Mouse (Mus musculus) forebrain, embryonic 11.5 days (tissue): ENCODE measurements around the gene Rab35. TPM values are rescaled to one million over a fixed set of nuclear protein-coding genes. Genes with fewer than 3 reads are reported as not detected.

Experiments used
- ATAC-seq: fragments of 200-750 bp; cut with Nextera tagmentation; replicated peaks from 2 replicates; pipeline ENCODE4 v1.8.0; 2017; ENCODE audit warnings: moderate TSS enrichment; ENCODE audit not compliant: low FRiP score
- DNase-seq: peaks from one replicate; pipeline ENCODE4 v3.0.0-alpha.2; 2017; ENCODE audit warnings: low spot score
- H3K27ac ChIP-seq: fragments of 300-500 bp; sonication (generic); 2 replicates; pipeline ENCODE4 v1.5.1; 2014; ENCODE audit warnings: low read depth, low read length
- H3K27me3 ChIP-seq: fragments of 300-500 bp; sonication (generic); 2 replicates; pipeline ENCODE4 v1.6.1; 2014; ENCODE audit warnings: mild to moderate bottlenecking, low read length, mixed read lengths; ENCODE audit not compliant: control insufficient read depth, insufficient read depth
- H3K36me3 ChIP-seq: fragments of 300-500 bp; sonication (generic); 2 replicates; pipeline ENCODE4 v1.6.1; 2014; ENCODE audit warnings: mild to moderate bottlenecking, low read length, moderate library complexity, mixed read lengths; ENCODE audit not compliant: control insufficient read depth, insufficient read depth
- H3K4me1 ChIP-seq: fragments of 300-500 bp; sonication (generic); replicated peaks from 2 replicates; pipeline ENCODE4 v1.6.1; 2014; ENCODE audit warnings: low read length, mixed read lengths; ENCODE audit not compliant: control insufficient read depth, insufficient read depth
- H3K4me2 ChIP-seq: fragments of 300-500 bp; sonication (generic); 2 replicates; pipeline ENCODE4 v1.6.1; 2014; ENCODE audit warnings: low read depth, mild to moderate bottlenecking, low read length, moderate library complexity, mixed read lengths; ENCODE audit not compliant: severe bottlenecking
- H3K4me3 ChIP-seq: fragments of 300-500 bp; sonication (generic); 2 replicates; pipeline ENCODE4 v1.5.1; 2014; ENCODE audit warnings: low read depth, low read length
- H3K9ac ChIP-seq: fragments of 300-500 bp; sonication (generic); 2 replicates; pipeline ENCODE4 v1.6.1; 2014; ENCODE audit warnings: low read length
- H3K9me3 ChIP-seq: fragments of 300-500 bp; sonication (generic); 2 replicates; pipeline ENCODE4 v1.6.1; 2016; ENCODE audit warnings: low read length, mixed read lengths; ENCODE audit not compliant: control insufficient read depth
- WGBS: fragments of 180-500 bp; shearing (Covaris S2); extraction: QIAGEN DNeasy Blood & Tissue Kit; methylation state at CpG from one replicate; pipeline ENCODE4 v1.1.7; 2014; 5-methylcytosine and 5-hydroxymethylcytosine counted together
- polyA plus RNA-seq: library from polyadenylated mRNA; unstranded; fragments of >200 nt; fragmentation: Nextera tagmentation; extraction: Ambion mirVana; gene quantifications from 2 replicates; pipeline ENCODE4 v1.2.1, GENCODE M21; 2014

Rab35 gene
- polyA plus RNA-seq, 1 experiment from 2014 or later = 18.1 TPM

GRCm38 (mm10) chr5:115632358-115632714, 628 bp downstream of the Rab35 start:
- Histone ChIP-seq H3K27ac (peak overlapping the region; percentile 78; the same call in 1 of the 2 replicates), H3K4me2 (peak overlapping the region; percentile 62), H3K4me1 (no peaks in the 10 kb centered on the region; the same call in 1 of the 2 replicates), H3K27me3 (no peaks in the 10 kb centered on the region), H3K9ac (peak overlapping the region; percentile 86), H3K36me3 (no peaks in the 10 kb centered on the region), H3K4me3 (peak overlapping the region; percentile 98), H3K9me3 (no peaks in the 10 kb centered on the region)
- WGBS = 1% methylated on average over 30 of the region's 30 CpGs
- DNase-seq (peak; percentile 78), ATAC-seq (peak; percentile 5; the same call in 1 of the 2 replicates)

- Histone ChIP-seq H3K27ac (no peak overlapping the region), H3K36me3 (no peaks in the 10 kb centered on the region), H3K9ac (0 out of 2 replicates have a peak overlapping the region, but pooled peaks have one; percentile 12), H3K9me3 (no peaks in the 10 kb centered on the region), H3K4me1 (no peaks in the 10 kb centered on the region; the same call in 1 of the 2 replicates), H3K4me3 (peak overlapping the region; percentile 98), H3K4me2 (peak overlapping the region; percentile 62), H3K27me3 (no peaks in the 10 kb centered on the region)
- no peak for DNase-seq
- no peak for ATAC-seq
- 73% methylated on average over 4 of the region's 4 CpGs for WGBS
Observed at GRCm38 (mm10) chr5:115633060-115633459, 1.4 kb downstream of the Rab35 start.

GRCm38 (mm10) chr5:115634046-115634445, 2.3 kb downstream of the Rab35 start:
- H3K27ac ChIP-seq = no peak overlapping the region
- no peak overlapping the region for H3K4me2 ChIP-seq
- ATAC-seq (no peak), DNase-seq (no peak)
- 92% methylated on average over 8 of the region's 8 CpGs for WGBS
- H3K36me3 ChIP-seq = peaks cover 3% of the 10 kb centered on the region; the same call in 1 of the 2 replicates
- no peaks in the 10 kb centered on the region for H3K27me3 ChIP-seq
- no peaks in the 10 kb centered on the region; the same call in 1 of the 2 replicates for H3K4me1 ChIP-seq
- no peaks in the 10 kb centered on the region for H3K9me3 ChIP-seq
- no peak overlapping the region for H3K4me3 ChIP-seq
- no peak overlapping the region for H3K9ac ChIP-seq

GRCm38 (mm10) chr5:115635536-115635935, 3.8 kb downstream of the Rab35 start:
- no peak for DNase-seq

GRCm38 (mm10) chr5:115644192-115644591, 12.5 kb downstream of the Rab35 start:
- H3K9ac ChIP-seq = no peak overlapping the region
- no peak overlapping the region for H3K4me3 ChIP-seq
- peaks cover 10% of the 10 kb centered on the region for H3K36me3 ChIP-seq
- H3K4me1 ChIP-seq = no peaks in the 10 kb centered on the region
- WGBS = 88% methylated on average over 9 of the region's 9 CpGs
- no peak for ATAC-seq
- H3K27ac ChIP-seq = no peak overlapping the region
- H3K4me2 ChIP-seq = no peak overlapping the region
- no peaks in the 10 kb centered on the region for H3K27me3 ChIP-seq
- no peak for DNase-seq
- no peaks in the 10 kb centered on the region for H3K9me3 ChIP-seq

More at GRCm38 (mm10) chr5:115635536-115635935, 3.8 kb downstream of the Rab35 start:
- H3K27me3 ChIP-seq = no peaks in the 10 kb centered on the region
- no peak overlapping the region for H3K4me2 ChIP-seq
- 80% methylated on average over 6 of the region's 6 CpGs for WGBS
- no peak for ATAC-seq
- no peak overlapping the region for H3K27ac ChIP-seq
- no peak overlapping the region; the same call in 1 of the 2 replicates for H3K9ac ChIP-seq
- H3K36me3 ChIP-seq = peaks cover 9% of the 10 kb centered on the region; the same call in 1 of the 2 replicates
- H3K4me1 ChIP-seq = no peaks in the 10 kb centered on the region; the same call in 1 of the 2 replicates
- H3K9me3 ChIP-seq = no peaks in the 10 kb centered on the region
- no peak overlapping the region for H3K4me3 ChIP-seq

GRCm38 (mm10) chr5:115648876-115649275, 17.2 kb downstream of the Rab35 start:
- no peak overlapping the region for H3K9ac ChIP-seq
- peaks cover 4% of the 10 kb centered on the region; the same call in 1 of the 2 replicates for H3K36me3 ChIP-seq
- no peak overlapping the region for H3K27ac ChIP-seq
- H3K4me1 ChIP-seq = peaks cover 4% of the 10 kb centered on the region
- ATAC-seq (no peak), DNase-seq (no peak)
- no peak overlapping the region for H3K4me2 ChIP-seq
- H3K4me3 ChIP-seq = no peak overlapping the region
- no peaks in the 10 kb centered on the region for H3K9me3 ChIP-seq
- 59% methylated on average over 3 of the region's 3 CpGs for WGBS
- no peaks in the 10 kb centered on the region for H3K27me3 ChIP-seq

GRCm38 (mm10) chr5:115649699-115650098, 18.0 kb downstream of the Rab35 start:
- DNase-seq (no peak), ATAC-seq (no peak)
- Histone ChIP-seq H3K4me3 (no peak overlapping the region), H3K27me3 (no peaks in the 10 kb centered on the region), H3K27ac (no peak overlapping the region), H3K4me2 (no peak overlapping the region), H3K4me1 (peaks cover 4% of the 10 kb centered on the region), H3K9me3 (no peaks in the 10 kb centered on the region), H3K9ac (no peak overlapping the region), H3K36me3 (peaks cover 4% of the 10 kb centered on the region; the same call in 1 of the 2 replicates)
- WGBS = 87% methylated on average over 8 of the region's 8 CpGs

GRCm38 (mm10) chr5:115650885-115651284, 19.2 kb downstream of the Rab35 start:
- Histone ChIP-seq H3K4me2 (no peak overlapping the region), H3K27ac (no peak overlapping the region), H3K27me3 (no peaks in the 10 kb centered on the region), H3K4me3 (no peak overlapping the region), H3K9me3 (no peaks in the 10 kb centered on the region), H3K4me1 (peaks cover 4% of the 10 kb centered on the region), H3K36me3 (no peaks in the 10 kb centered on the region; the same call in 1 of the 2 replicates), H3K9ac (no peak overlapping the region)
- ATAC-seq (no peak), DNase-seq (no peak)
- 95% methylated on average over 10 of the region's 10 CpGs for WGBS

- Histone ChIP-seq H3K27ac (no peak overlapping the region), H3K4me2 (no peak overlapping the region), H3K27me3 (no peaks in the 10 kb centered on the region), H3K4me1 (peaks cover 4% of the 10 kb centered on the region), H3K36me3 (no peaks in the 10 kb centered on the region), H3K4me3 (no peak overlapping the region), H3K9ac (0 out of 2 replicates have a peak overlapping the region, but pooled peaks have one; percentile 16), H3K9me3 (no peaks in the 10 kb centered on the region)
- 91% methylated on average over 10 of the region's 10 CpGs for WGBS
- ATAC-seq = no peak
- DNase-seq = no peak
Observed at GRCm38 (mm10) chr5:115651821-115652220, 20.1 kb downstream of the Rab35 start.
